Mouse (Mus musculus) myocyte (in vitro differentiated cells): ENCODE data around the gene Sdsl. TPM values are rescaled to one million over a fixed set of nuclear protein-coding genes. Genes with fewer than 3 reads are reported as not detected.

Source experiments
- H3K27me3 ChIP-seq: one replicate; pipeline ENCODE4 v1.6.1; 2011; ENCODE audit not compliant: control insufficient read depth, insufficient read depth, insufficient read length
- H3K36me3 ChIP-seq: one replicate; pipeline ENCODE4 v1.6.1; 2011; ENCODE audit not compliant: control insufficient read depth, insufficient read depth
- H3K4me2 ChIP-seq: one replicate; pipeline ENCODE4 v1.6.1; 2011; ENCODE audit warnings: low read depth, control low read depth
- H3K4me3 ChIP-seq: one replicate; pipeline ENCODE4 v1.5.1; 2011; ENCODE audit warnings: mild to moderate bottlenecking, control low read depth, moderate library complexity
- H3K79me2 ChIP-seq: one replicate; pipeline ENCODE4 v1.6.1; 2011; ENCODE audit not compliant: control insufficient read depth, insufficient read depth
- H3ac ChIP-seq: one replicate; pipeline ENCODE4 v1.6.1; 2011; ENCODE audit not compliant: control insufficient read depth, insufficient read length
- CEBPB ChIP-seq: IDR thresholded peaks from 2 replicates; pipeline ENCODE4 v1.6.1; 2011; ENCODE audit warnings: mild to moderate bottlenecking, moderate library complexity; ENCODE audit not compliant: poor library complexity, insufficient read depth, severe bottlenecking
- E2F4 ChIP-seq: IDR thresholded peaks from one replicate; pipeline ENCODE4 v1.6.1; 2011; ENCODE audit warnings: mild to moderate bottlenecking, control low read depth, moderate library complexity; ENCODE audit not compliant: insufficient read depth
- MAX ChIP-seq: IDR thresholded peaks from one replicate; pipeline ENCODE4 v1.6.1; 2011; ENCODE audit warnings: low read depth, mild to moderate bottlenecking, control low read depth
- MYOD1 ChIP-seq, 3 experiments: IDR thresholded peaks; one replicate each; pipeline ENCODE4 v1.6.1; 2011; ENCODE audit warnings: control low read depth in 2 of 3, low read depth in 2 of 3, mild to moderate bottlenecking in 2 of 3, moderate library complexity in 1 of 3; ENCODE audit not compliant: insufficient read length in 2 of 3, control insufficient read depth in 1 of 3
- MYOG ChIP-seq, 3 experiments: IDR thresholded peaks; one replicate each; pipeline ENCODE4 v1.6.1; 2011; ENCODE audit warnings: control low read depth in 2 of 3, low read depth in 2 of 3, mild to moderate bottlenecking in 2 of 3; ENCODE audit not compliant: insufficient read length in 2 of 3, control insufficient read depth in 1 of 3, insufficient read depth in 1 of 3
- POLR2A ChIP-seq: IDR thresholded peaks from one replicate; pipeline ENCODE4 v1.6.1; 2011; ENCODE audit warnings: low read depth, mild to moderate bottlenecking, control low read depth, moderate library complexity; ENCODE audit not compliant: insufficient read length
- POLR2AphosphoS2 ChIP-seq: IDR thresholded peaks from one replicate; pipeline ENCODE4 v1.6.1; 2011; ENCODE audit warnings: low read depth, control low read depth; ENCODE audit not compliant: insufficient read length
- REST ChIP-seq: IDR thresholded peaks from one replicate; pipeline ENCODE4 v1.6.1; 2011; ENCODE audit warnings: mild to moderate bottlenecking, control low read depth, moderate library complexity; ENCODE audit not compliant: insufficient read depth, insufficient read length
- SRF ChIP-seq: IDR thresholded peaks from one replicate; pipeline ENCODE4 v1.6.1; 2011; ENCODE audit warnings: low read depth; ENCODE audit not compliant: control insufficient read depth, insufficient read length
- TCF12 ChIP-seq: IDR thresholded peaks from one replicate; pipeline ENCODE4 v1.6.1; 2011; ENCODE audit warnings: mild to moderate bottlenecking, control low read depth; ENCODE audit not compliant: poor library complexity, insufficient read depth, severe bottlenecking
- TCF3 ChIP-seq: IDR thresholded peaks from one replicate; pipeline ENCODE4 v1.6.1; 2011; ENCODE audit warnings: low read depth, control low read depth; ENCODE audit not compliant: insufficient read length
- USF1 ChIP-seq: IDR thresholded peaks from one replicate; pipeline ENCODE4 v1.6.1; 2011; ENCODE audit warnings: low read depth, mild to moderate bottlenecking, control low read depth, moderate library complexity
- polyA plus RNA-seq: library from polyadenylated mRNA; unstranded; fragments of >200 nt; fragmentation: generic; extraction: Trizol; gene quantifications from one replicate; pipeline ENCODE4 v1.2.1, GENCODE M21; 2012; ENCODE audit warnings: missing spikeins

The Sdsl gene
- polyA plus RNA-seq, 1 experiment: 1.4 TPM

DNA sequence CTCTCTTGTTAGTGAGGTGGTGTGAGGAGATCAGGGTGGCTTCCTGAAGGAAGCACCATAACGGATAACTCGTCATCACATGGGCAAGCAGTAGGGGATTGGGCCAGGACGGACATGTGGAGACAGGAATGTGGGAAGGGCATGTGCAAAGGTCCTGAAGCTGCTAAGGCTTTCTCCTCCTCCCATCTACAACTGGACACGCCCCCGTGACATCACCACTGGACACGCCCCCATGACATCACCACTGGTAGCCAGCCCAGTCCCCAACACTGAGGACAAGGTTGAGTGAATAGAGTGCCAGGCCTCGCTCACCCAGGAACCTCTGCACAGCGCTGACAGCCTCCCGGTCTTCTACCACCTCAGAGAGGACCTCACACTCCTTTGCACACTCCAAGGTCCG is 13.5 kb downstream of the Sdsl start:
- no peaks in the 10 kb centered on the region for H3K79me2 ChIP-seq
- TF ChIP-seq MAX: no peak
- TF ChIP-seq CEBPB: no peak
- no peak for TF ChIP-seq MYOD1 (IDR thresholded peaks at IDR 0.05; ENCODE audit: control insufficient read depth in 1 of 3, insufficient read length in 2 of 3, low read depth in 2 of 3)
- TF ChIP-seq SRF: no peak
- TF ChIP-seq POLR2A: no peak
- TF ChIP-seq TCF12: no peak
- no peak for TF ChIP-seq POLR2AphosphoS2
- H3K4me2 ChIP-seq: no peak overlapping the region
- no peaks in the 10 kb centered on the region for H3K36me3 ChIP-seq
- peaks cover 39% of the 10 kb centered on the region for H3K27me3 ChIP-seq
- H3K4me3 ChIP-seq: no peak overlapping the region
- no peak overlapping the region for H3ac ChIP-seq

GRCm38 (mm10) chr5:120457628-120458027 is 15.0 kb downstream of the Sdsl start:
- Histone ChIP-seq H3K4me2 (no peak overlapping the region), H3K79me2 (no peaks in the 10 kb centered on the region), H3K4me3 (no peak overlapping the region), H3ac (no peak overlapping the region), H3K36me3 (no peaks in the 10 kb centered on the region), H3K27me3 (peaks cover 39% of the 10 kb centered on the region)
- TF ChIP-seq TCF3 (no peak), MYOD1 (IDR thresholded peaks at IDR 0.05; ENCODE audit: control insufficient read depth in 1 of 3, insufficient read length in 2 of 3, low read depth in 2 of 3) (no peak), TCF12 (no peak), MYOG (IDR thresholded peaks at IDR 0.05; ENCODE audit: control insufficient read depth in 1 of 3, insufficient read depth in 1 of 3, insufficient read length in 2 of 3, low read depth in 2 of 3) (no peak), E2F4 (no peak), POLR2A (no peak), POLR2AphosphoS2 (no peak), MAX (no peak), SRF (no peak), USF1 (no peak), CEBPB (no peak), REST (no peak)

DNA sequence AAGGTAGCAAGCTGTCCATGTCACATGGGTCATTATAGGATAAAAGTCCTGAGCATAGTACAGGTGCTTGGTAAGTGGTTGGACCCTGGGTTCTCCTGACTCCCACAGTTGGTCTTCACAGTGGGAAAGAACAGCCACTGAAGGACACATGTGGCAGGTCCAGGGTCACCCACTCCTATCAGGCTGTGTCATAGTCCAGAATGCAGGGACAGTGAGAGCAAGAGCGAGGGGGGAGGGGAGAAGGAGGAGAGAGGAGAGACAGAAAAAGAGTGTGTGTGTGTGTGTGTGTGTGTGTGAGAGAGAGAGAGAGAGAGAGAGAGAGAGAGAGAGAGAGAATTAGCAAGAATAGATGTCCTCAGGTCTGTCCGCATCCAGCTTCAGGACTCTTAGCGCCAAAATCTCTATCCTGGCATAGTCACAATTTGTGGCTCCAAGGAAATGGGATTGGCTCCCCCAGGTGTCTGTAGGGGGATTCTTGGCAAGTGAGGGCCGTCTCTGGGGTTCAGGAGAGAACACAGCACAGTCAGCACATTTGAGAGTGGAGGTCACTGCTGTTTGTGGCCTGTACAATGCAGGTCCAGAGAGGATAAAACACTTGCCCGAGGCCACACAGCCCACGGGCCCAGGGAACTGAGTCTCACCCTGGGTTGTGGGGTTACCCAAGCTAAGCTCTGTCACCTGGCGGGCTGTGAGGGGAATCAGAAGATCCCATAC is 15.6 kb downstream of the Sdsl start:
- no peak overlapping the region for H3ac ChIP-seq
- no peak for TF ChIP-seq MAX
- no peak for TF ChIP-seq CEBPB
- TF ChIP-seq E2F4: no peak
- TF ChIP-seq POLR2AphosphoS2: no peak
- no peak for TF ChIP-seq USF1
- no peak for TF ChIP-seq POLR2A
- TF ChIP-seq MYOG (IDR thresholded peaks at IDR 0.05; ENCODE audit: control insufficient read depth in 1 of 3, insufficient read depth in 1 of 3, insufficient read length in 2 of 3, low read depth in 2 of 3): no peak
- no peak for TF ChIP-seq REST
- TF ChIP-seq MYOD1 (IDR thresholded peaks at IDR 0.05; ENCODE audit: control insufficient read depth in 1 of 3, insufficient read length in 2 of 3, low read depth in 2 of 3): no peak
- no peak for TF ChIP-seq TCF3
- TF ChIP-seq TCF12: no peak
- no peak for TF ChIP-seq SRF
- no peak overlapping the region for H3K4me3 ChIP-seq
- H3K79me2 ChIP-seq: no peaks in the 10 kb centered on the region
- peaks cover 33% of the 10 kb centered on the region for H3K27me3 ChIP-seq
- H3K4me2 ChIP-seq: no peak overlapping the region
- H3K36me3 ChIP-seq: no peaks in the 10 kb centered on the region

- Histone ChIP-seq H3K36me3 (no peaks in the 10 kb centered on the region), H3ac (no peak overlapping the region), H3K4me2 (no peak overlapping the region), H3K4me3 (no peak overlapping the region), H3K79me2 (no peaks in the 10 kb centered on the region), H3K27me3 (peaks cover 28% of the 10 kb centered on the region)
- TF ChIP-seq CEBPB: no peak
- no peak for TF ChIP-seq SRF
- TF ChIP-seq POLR2A: no peak
- TF ChIP-seq MYOG (IDR thresholded peaks at IDR 0.05; ENCODE audit: control insufficient read depth in 1 of 3, insufficient read depth in 1 of 3, insufficient read length in 2 of 3, low read depth in 2 of 3): no peak
- TF ChIP-seq MYOD1 (IDR thresholded peaks at IDR 0.05; ENCODE audit: control insufficient read depth in 1 of 3, insufficient read length in 2 of 3, low read depth in 2 of 3): no peak
- no peak for TF ChIP-seq E2F4
Observed at GRCm38 (mm10) chr5:120456253-120456652, 16.4 kb downstream of the Sdsl start.

DNA sequence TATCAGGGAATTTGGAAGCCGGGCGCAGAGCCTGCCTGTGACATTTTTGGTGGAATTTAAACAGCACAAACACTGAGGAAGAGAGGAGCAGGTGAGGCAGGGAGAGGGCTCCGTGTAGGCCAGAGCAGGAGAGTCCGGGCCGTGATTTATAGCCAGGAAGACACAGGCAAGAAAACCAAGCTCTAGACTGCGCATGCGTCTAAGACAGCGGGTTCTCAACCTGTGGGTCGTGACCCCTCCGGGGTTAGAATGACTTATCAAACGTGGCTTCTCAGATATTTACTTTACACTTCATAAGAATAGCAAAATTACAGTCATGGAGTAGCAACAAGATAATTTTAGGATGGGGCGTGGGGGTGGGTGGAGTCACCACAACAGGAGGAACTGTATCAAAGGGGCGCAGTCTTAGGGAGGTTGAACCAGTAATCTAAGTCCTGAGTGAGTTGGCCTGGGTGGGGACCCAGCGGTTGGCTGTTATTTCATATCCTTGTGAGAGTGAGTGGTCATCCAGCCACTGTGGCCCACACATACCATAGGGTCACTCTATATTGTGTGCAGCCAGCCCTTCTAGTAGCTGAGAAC is 17.8 kb downstream of the Sdsl start:
- Histone ChIP-seq H3K4me2 (no peak overlapping the region), H3K4me3 (no peak overlapping the region), H3ac (no peak overlapping the region), H3K27me3 (peaks cover 26% of the 10 kb centered on the region), H3K36me3 (no peaks in the 10 kb centered on the region), H3K79me2 (no peaks in the 10 kb centered on the region)
- TF ChIP-seq CEBPB: no peak
- no peak for TF ChIP-seq REST
- no peak for TF ChIP-seq SRF
- no peak for TF ChIP-seq MYOD1 (IDR thresholded peaks at IDR 0.05; ENCODE audit: control insufficient read depth in 1 of 3, insufficient read length in 2 of 3, low read depth in 2 of 3)
- TF ChIP-seq MYOG (IDR thresholded peaks at IDR 0.05; ENCODE audit: control insufficient read depth in 1 of 3, insufficient read depth in 1 of 3, insufficient read length in 2 of 3, low read depth in 2 of 3): no peak
- TF ChIP-seq POLR2A: no peak
- TF ChIP-seq MAX: no peak
- no peak for TF ChIP-seq E2F4
- no peak for TF ChIP-seq TCF12
- TF ChIP-seq USF1: no peak
- no peak for TF ChIP-seq POLR2AphosphoS2
- TF ChIP-seq TCF3: no peak
